Mouse (Mus musculus): ENCODE results near the gene Slc46a2. TPM values are rescaled to one million over a fixed set of nuclear protein-coding genes. Genes with fewer than 3 reads are reported as not detected.

Gene Slc46a2
- polyA plus RNA-seq, 1 experiment from 2014 or later: not detected

DNA sequence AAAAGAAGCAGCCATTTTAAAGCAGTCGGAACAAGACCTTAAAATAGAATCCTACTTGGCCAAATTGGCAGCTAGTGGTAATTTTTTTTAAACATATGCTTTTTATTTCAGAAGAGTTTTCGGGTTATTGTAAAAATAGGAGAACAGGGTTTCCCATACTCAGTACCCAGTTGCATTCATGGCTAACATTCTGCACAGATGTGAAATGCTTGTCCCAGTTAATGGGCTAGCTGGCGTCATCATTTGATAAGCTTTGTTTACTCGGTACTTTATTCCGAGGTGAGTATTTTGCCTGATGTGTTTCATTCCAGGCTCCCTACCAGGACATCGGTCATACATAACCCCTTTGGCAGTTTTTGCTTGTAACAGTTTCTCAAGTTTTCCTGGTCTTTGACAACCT lies 44.4 kb downstream of the Slc46a2 start:
- H3K4me1 ChIP-seq (ENCODE audit: control insufficient read depth, low read depth, low read length): no peaks in the 10 kb centered on the region; the same call in 1 of the 2 replicates
- H3K36me3 ChIP-seq (ENCODE audit: control insufficient read depth, insufficient read depth): no peaks in the 10 kb centered on the region
- no peak overlapping the region for H3K4me3 ChIP-seq (ENCODE audit: low read depth, low read length)
- no peak overlapping the region for H3K4me2 ChIP-seq (ENCODE audit: low read depth, low read length)
- H3K9me3 ChIP-seq (replicated peaks; ENCODE audit: control insufficient read depth, low read length): no peaks in the 10 kb centered on the region
- no peak for ATAC-seq (ENCODE audit: low read depth)
- no peaks in the 10 kb centered on the region for H3K27me3 ChIP-seq (ENCODE audit: control insufficient read depth, insufficient read depth, low read depth, low read length)
- no peak overlapping the region for H3K27ac ChIP-seq (ENCODE audit: low read length)
- H3K9ac ChIP-seq (ENCODE audit: low read depth, low read length): no peak overlapping the region
- WGBS (ENCODE audit: insufficient replicate concordance): 69% methylated on average over 6 of the region's 6 CpGs

- Histone ChIP-seq H3K27ac (ENCODE audit: low read length) (no peak overlapping the region), H3K9ac (ENCODE audit: low read depth, low read length) (no peak overlapping the region), H3K4me1 (ENCODE audit: control insufficient read depth, low read depth, low read length) (peaks cover 3% of the 10 kb centered on the region), H3K4me2 (ENCODE audit: low read depth, low read length) (no peak overlapping the region), H3K4me3 (ENCODE audit: low read depth, low read length) (no peak overlapping the region), H3K27me3 (ENCODE audit: control insufficient read depth, insufficient read depth, low read depth, low read length) (no peaks in the 10 kb centered on the region), H3K36me3 (ENCODE audit: control insufficient read depth, insufficient read depth) (no peaks in the 10 kb centered on the region), H3K9me3 (replicated peaks; ENCODE audit: control insufficient read depth, low read length) (no peaks in the 10 kb centered on the region)
- ATAC-seq (ENCODE audit: low read depth): no peak
- 59% methylated on average over 6 of the region's 6 CpGs for WGBS (ENCODE audit: insufficient replicate concordance)
Measured at GRCm38 (mm10) chr4:59869488-59870057, 45.3 kb downstream of the Slc46a2 start.

DNA sequence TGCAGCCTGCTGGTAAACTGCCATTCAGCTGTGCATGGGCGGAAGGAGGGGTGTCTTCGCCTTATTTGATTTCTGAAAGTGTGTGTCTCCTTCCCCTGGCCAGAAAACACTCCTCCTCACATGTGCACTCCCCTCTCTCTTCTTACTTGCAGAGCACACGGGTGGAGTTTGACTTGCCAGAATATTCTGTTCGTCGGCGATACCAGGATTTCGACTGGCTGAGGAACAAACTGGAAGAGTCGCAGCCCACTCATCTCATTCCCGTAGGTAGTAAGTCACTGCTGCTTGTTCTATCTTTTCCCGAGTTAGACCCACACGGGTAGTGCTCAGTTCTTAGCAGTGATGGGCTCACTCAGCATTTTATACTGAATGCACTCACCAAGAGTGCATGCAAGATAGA lies 46.8 kb downstream of the Slc46a2 start:
- Histone ChIP-seq H3K36me3 (ENCODE audit: control insufficient read depth, insufficient read depth) (no peaks in the 10 kb centered on the region), H3K4me2 (ENCODE audit: low read depth, low read length) (no peak overlapping the region), H3K4me1 (ENCODE audit: control insufficient read depth, low read depth, low read length) (peaks cover 7% of the 10 kb centered on the region), H3K4me3 (ENCODE audit: low read depth, low read length) (no peak overlapping the region), H3K9me3 (replicated peaks; ENCODE audit: control insufficient read depth, low read length) (no peaks in the 10 kb centered on the region), H3K9ac (ENCODE audit: low read depth, low read length) (no peak overlapping the region), H3K27me3 (ENCODE audit: control insufficient read depth, insufficient read depth, low read depth, low read length) (no peaks in the 10 kb centered on the region), H3K27ac (ENCODE audit: low read length) (no peak overlapping the region)
- WGBS (ENCODE audit: insufficient replicate concordance): 80% methylated on average over 11 of the region's 11 CpGs
- no peak for ATAC-seq (ENCODE audit: low read depth)

DNA sequence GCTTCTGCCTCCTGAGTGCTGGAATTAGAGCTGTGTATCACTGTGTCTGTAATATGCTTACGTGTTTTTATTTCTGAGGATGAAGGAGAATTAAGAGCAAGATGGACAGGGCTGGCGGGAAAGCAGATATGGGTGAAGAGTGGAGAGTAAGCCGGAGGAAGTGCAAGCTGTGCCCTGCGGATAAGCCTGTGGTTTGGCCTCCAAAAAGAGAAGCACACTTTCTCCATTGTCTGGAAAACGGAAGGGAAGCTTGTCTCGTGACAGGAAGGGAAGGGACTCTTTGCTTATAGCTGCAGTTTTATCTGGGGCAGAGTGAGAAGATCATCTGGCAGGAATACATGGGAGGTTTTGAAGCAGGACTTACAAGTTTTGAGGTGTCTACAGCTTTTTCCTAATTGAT lies 51.0 kb downstream of the Slc46a2 start:
- WGBS (ENCODE audit: insufficient replicate concordance): 15% methylated on average over 6 of the region's 6 CpGs
- peak overlapping the region; percentile 37 for H3K4me2 ChIP-seq (ENCODE audit: low read depth, low read length)
- peak; percentile 71 for ATAC-seq (ENCODE audit: low read depth)

DNA sequence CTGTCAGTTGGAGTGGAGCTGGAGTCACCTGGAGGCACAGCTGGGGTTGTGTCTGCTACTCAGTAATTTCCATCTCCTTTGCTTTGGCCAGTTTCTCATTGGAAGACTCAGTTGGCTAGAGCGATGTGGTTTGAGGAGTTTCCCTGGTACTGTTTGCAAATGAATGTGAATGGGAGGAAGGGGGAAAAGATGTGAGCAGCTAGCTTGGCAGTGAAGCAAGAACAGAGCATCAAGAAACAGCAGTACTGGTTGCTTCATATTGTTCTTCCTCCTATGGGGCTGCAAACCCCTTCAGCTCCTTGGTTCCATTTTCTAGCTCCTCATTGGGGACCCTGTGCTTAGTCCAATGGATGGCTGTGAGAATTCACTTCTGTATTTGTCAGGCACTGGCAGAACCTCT lies 52.5 kb downstream of the Slc46a2 start:
- Histone ChIP-seq H3K27me3 (ENCODE audit: control insufficient read depth, insufficient read depth, low read depth, low read length) (no peaks in the 10 kb centered on the region), H3K36me3 (ENCODE audit: control insufficient read depth, insufficient read depth) (no peaks in the 10 kb centered on the region), H3K4me1 (ENCODE audit: control insufficient read depth, low read depth, low read length) (peaks cover 7% of the 10 kb centered on the region), H3K4me3 (ENCODE audit: low read depth, low read length) (no peak overlapping the region), H3K9me3 (replicated peaks; ENCODE audit: control insufficient read depth, low read length) (no peaks in the 10 kb centered on the region), H3K9ac (ENCODE audit: low read depth, low read length) (no peak overlapping the region), H3K27ac (ENCODE audit: low read length) (no peak overlapping the region), H3K4me2 (ENCODE audit: low read depth, low read length) (no peak overlapping the region)
- ATAC-seq (ENCODE audit: low read depth): no peak
- WGBS (ENCODE audit: insufficient replicate concordance): 76% methylated on average over 1 of the region's 1 CpGs

More for the DNA sequence above, 51.0 kb downstream of the Slc46a2 start:
- no peak overlapping the region for H3K4me3 ChIP-seq (ENCODE audit: low read depth, low read length)
- no peak overlapping the region for H3K9ac ChIP-seq (ENCODE audit: low read depth, low read length)
- H3K4me1 ChIP-seq (ENCODE audit: control insufficient read depth, low read depth, low read length): peaks cover 7% of the 10 kb centered on the region
- H3K9me3 ChIP-seq (replicated peaks; ENCODE audit: control insufficient read depth, low read length): no peaks in the 10 kb centered on the region
- H3K27ac ChIP-seq (ENCODE audit: low read length): peak overlapping the region; percentile 58
- H3K27me3 ChIP-seq (ENCODE audit: control insufficient read depth, insufficient read depth, low read depth, low read length): no peaks in the 10 kb centered on the region
- no peaks in the 10 kb centered on the region for H3K36me3 ChIP-seq (ENCODE audit: control insufficient read depth, insufficient read depth)

DNA sequence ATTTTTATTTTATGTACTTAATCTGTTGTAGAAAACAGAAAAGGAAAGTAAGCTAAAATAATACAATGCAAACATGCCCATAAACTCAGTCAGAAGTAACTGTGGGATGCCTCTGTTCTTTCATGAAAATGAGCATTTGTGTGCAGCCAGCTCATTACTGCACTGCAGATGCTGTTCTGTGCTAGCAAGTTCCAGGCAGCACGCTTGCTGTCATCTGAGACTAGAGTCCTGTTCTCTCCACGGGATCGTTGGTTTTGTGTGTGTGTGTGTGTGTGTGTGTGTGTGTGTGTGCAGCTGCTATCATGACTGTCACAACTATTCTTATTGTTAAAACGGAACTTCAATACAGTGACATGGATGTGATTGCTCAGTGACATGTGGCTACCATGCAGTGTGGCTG lies 53.0 kb downstream of the Slc46a2 start:
- no peak overlapping the region for H3K4me3 ChIP-seq (ENCODE audit: low read depth, low read length)
- no peaks in the 10 kb centered on the region for H3K9me3 ChIP-seq (replicated peaks; ENCODE audit: control insufficient read depth, low read length)
- no peak overlapping the region for H3K27ac ChIP-seq (ENCODE audit: low read length)
- no peak for ATAC-seq (ENCODE audit: low read depth)
- no peak overlapping the region for H3K4me2 ChIP-seq (ENCODE audit: low read depth, low read length)
- no peaks in the 10 kb centered on the region for H3K36me3 ChIP-seq (ENCODE audit: control insufficient read depth, insufficient read depth)
- 43% methylated on average over 4 of the region's 4 CpGs for WGBS (ENCODE audit: insufficient replicate concordance)
- peaks cover 7% of the 10 kb centered on the region for H3K4me1 ChIP-seq (ENCODE audit: control insufficient read depth, low read depth, low read length)
- no peaks in the 10 kb centered on the region for H3K27me3 ChIP-seq (ENCODE audit: control insufficient read depth, insufficient read depth, low read depth, low read length)
- no peak overlapping the region for H3K9ac ChIP-seq (ENCODE audit: low read depth, low read length)

GRCm38 (mm10) chr4:59860431-59860830 lies 54.4 kb downstream of the Slc46a2 start:
- Histone ChIP-seq H3K27ac (ENCODE audit: low read length) (no peak overlapping the region), H3K4me2 (ENCODE audit: low read depth, low read length) (no peak overlapping the region), H3K27me3 (ENCODE audit: control insufficient read depth, insufficient read depth, low read depth, low read length) (no peaks in the 10 kb centered on the region), H3K4me1 (ENCODE audit: control insufficient read depth, low read depth, low read length) (peaks cover 7% of the 10 kb centered on the region), H3K9ac (ENCODE audit: low read depth, low read length) (no peak overlapping the region), H3K4me3 (ENCODE audit: low read depth, low read length) (no peak overlapping the region), H3K9me3 (replicated peaks; ENCODE audit: control insufficient read depth, low read length) (no peaks in the 10 kb centered on the region), H3K36me3 (ENCODE audit: control insufficient read depth, insufficient read depth) (no peaks in the 10 kb centered on the region)
- 65% methylated on average over 2 of the region's 2 CpGs for WGBS (ENCODE audit: insufficient replicate concordance)
- no peak for ATAC-seq (ENCODE audit: low read depth)

DNA sequence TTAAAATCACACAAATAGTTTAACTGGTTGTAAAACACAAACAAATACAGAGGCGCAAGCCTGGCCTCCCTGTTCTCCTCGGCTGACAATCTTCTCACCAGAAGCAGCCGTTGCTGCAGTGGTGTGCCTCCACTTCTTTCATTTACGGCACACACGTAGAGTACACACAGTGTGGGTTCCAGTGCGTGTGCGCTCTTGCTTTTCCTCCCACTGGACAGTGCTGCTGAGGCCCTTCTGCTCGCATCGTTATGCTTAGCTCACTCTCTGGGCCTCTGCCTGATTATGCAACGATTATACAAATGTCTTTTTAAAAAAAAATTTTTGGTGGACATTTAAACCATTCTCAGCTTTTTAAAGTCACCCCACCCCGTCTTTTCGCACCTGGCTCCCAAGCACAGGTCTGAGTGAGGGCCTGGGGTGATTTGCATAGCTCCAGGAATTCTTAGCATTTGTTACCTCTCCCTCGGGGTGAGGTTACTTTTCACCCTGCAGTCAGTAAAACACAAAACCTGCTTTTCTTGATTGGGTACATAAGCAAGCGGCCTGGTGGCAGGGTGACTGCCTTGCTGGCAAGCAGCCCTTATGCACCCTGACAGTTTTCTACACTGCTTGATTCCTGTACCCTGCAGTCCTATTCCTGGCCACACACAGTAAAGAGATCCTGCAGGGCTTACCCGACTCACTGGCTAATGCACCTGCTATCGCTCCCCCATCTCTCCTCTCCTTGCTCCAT lies 55.0 kb downstream of the Slc46a2 start:
- WGBS (ENCODE audit: insufficient replicate concordance): 60% methylated on average over 16 of the region's 16 CpGs
- Histone ChIP-seq H3K27me3 (ENCODE audit: control insufficient read depth, insufficient read depth, low read depth, low read length) (no peaks in the 10 kb centered on the region), H3K9ac (ENCODE audit: low read depth, low read length) (no peak overlapping the region), H3K4me1 (ENCODE audit: control insufficient read depth, low read depth, low read length) (peaks cover 7% of the 10 kb centered on the region), H3K4me2 (ENCODE audit: low read depth, low read length) (no peak overlapping the region), H3K36me3 (ENCODE audit: control insufficient read depth, insufficient read depth) (no peaks in the 10 kb centered on the region), H3K9me3 (replicated peaks; ENCODE audit: control insufficient read depth, low read length) (no peaks in the 10 kb centered on the region), H3K4me3 (ENCODE audit: low read depth, low read length) (no peak overlapping the region), H3K27ac (ENCODE audit: low read length) (no peak overlapping the region)
- no peak for ATAC-seq (ENCODE audit: low read depth)
